Mouse (Mus musculus): ENCODE measurements around the gene Zfp956. TPM values are rescaled to one million over a fixed set of nuclear protein-coding genes. Genes with fewer than 3 reads are reported as not detected.
"Not testable (repeated sequence)": the region's sequence is repeated elsewhere in the genome, so short reads cannot be mapped to it uniquely, and the experiment has no call there.

Zfp956 gene
- polyA plus RNA-seq, 1 experiment from 2014 or later = 9.0 TPM

DNA sequence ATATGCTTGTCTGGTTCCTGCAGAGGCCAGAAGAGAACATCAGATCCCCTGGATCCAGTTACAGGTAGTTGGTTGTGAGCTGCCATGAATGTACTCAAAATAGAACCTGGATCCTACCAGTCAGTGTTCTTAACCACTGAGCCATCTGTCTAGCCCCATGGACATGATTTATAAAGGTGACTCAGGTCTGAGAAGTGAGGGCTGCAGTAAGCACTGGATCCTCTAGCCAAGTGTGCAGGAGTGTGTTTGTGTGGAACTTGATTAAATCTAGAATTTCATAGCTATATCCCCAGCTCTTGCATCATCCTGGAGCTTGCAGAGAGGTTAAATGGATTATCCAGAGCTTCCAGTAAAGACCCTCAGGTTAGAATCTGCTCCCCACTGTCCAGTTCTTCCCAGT, 4.6 kb downstream of the Zfp956 start:
- Histone ChIP-seq H3K9ac (ENCODE audit: low read length) (no peak overlapping the region), H3K4me1 (ENCODE audit: control insufficient read depth, insufficient read depth, low read length) (peaks cover 7% of the 10 kb centered on the region; the same call in 1 of the 2 replicates), H3K27ac (ENCODE audit: low read length) (no peak overlapping the region), H3K9me3 (replicated peaks; ENCODE audit: control insufficient read depth, low read length) (no peaks in the 10 kb centered on the region), H3K4me3 (replicated peaks; ENCODE audit: low read length) (no peak overlapping the region), H3K4me2 (ENCODE audit: low read depth, low read length) (no peak overlapping the region), H3K36me3 (ENCODE audit: control insufficient read depth, insufficient read depth, low read length) (no peaks in the 10 kb centered on the region), H3K27me3 (ENCODE audit: control insufficient read depth, insufficient read depth, low read length) (no peaks in the 10 kb centered on the region)
- ATAC-seq (ENCODE audit: insufficient read depth, low FRiP score) = no peak

- H3K9me3 ChIP-seq (replicated peaks; ENCODE audit: control insufficient read depth, low read length) = no peaks in the 10 kb centered on the region
- H3K27me3 ChIP-seq (ENCODE audit: control insufficient read depth, insufficient read depth, low read length) = no peaks in the 10 kb centered on the region
- H3K9ac ChIP-seq (ENCODE audit: low read length) = no peak overlapping the region
- H3K4me2 ChIP-seq (ENCODE audit: low read depth, low read length) = no peak overlapping the region
- no peak for ATAC-seq (ENCODE audit: insufficient read depth, low FRiP score)
- no peak overlapping the region for H3K4me3 ChIP-seq (replicated peaks; ENCODE audit: low read length)
- H3K36me3 ChIP-seq (ENCODE audit: control insufficient read depth, insufficient read depth, low read length) = peaks cover 8% of the 10 kb centered on the region; the same call in 1 of the 2 replicates
- WGBS = 92% methylated on average over 6 of the region's 6 CpGs
- H3K4me1 ChIP-seq (ENCODE audit: control insufficient read depth, insufficient read depth, low read length) = no peaks in the 10 kb centered on the region
- H3K27ac ChIP-seq (ENCODE audit: low read length) = no peak overlapping the region
These were observed 7.7 kb downstream of the Zfp956 start for GRCm38 (mm10) chr6:47960685-47961421.

GRCm38 (mm10) chr6:47963051-47963450, 9.9 kb downstream of the Zfp956 start:
- Histone ChIP-seq H3K27ac (ENCODE audit: low read length) (no peak overlapping the region), H3K9me3 (replicated peaks; ENCODE audit: control insufficient read depth, low read length) (no peaks in the 10 kb centered on the region), H3K9ac (ENCODE audit: low read length) (no peak overlapping the region), H3K4me3 (replicated peaks; ENCODE audit: low read length) (no peak overlapping the region), H3K4me1 (ENCODE audit: control insufficient read depth, insufficient read depth, low read length) (no peaks in the 10 kb centered on the region), H3K4me2 (ENCODE audit: low read depth, low read length) (no peak overlapping the region), H3K27me3 (ENCODE audit: control insufficient read depth, insufficient read depth, low read length) (no peaks in the 10 kb centered on the region), H3K36me3 (ENCODE audit: control insufficient read depth, insufficient read depth, low read length) (peaks cover 8% of the 10 kb centered on the region; the same call in 1 of the 2 replicates)
- WGBS = 74% methylated on average over 7 of the region's 7 CpGs
- ATAC-seq (ENCODE audit: insufficient read depth, low FRiP score) = no peak

DNA sequence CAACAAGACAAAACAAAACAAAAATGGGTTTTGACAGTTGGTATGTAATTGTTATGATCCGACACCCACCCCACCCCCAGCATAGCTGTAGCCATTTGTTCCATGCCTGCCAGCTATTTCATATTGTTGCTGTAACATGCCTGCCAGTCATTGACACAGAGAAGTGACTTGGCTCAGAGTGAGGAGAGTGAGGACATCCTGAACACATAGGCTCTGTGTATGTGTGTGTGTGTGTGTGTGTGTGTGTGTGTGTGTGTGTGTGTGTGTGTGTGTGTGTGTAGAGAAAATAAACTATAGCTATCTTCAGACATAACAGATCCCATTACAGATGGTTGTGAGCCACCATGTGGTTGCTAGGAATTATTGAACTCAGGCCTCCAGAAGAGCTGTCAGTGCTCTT, 15.0 kb downstream of the Zfp956 start:
- not testable (repeated sequence) for H3K4me3 ChIP-seq (replicated peaks; ENCODE audit: low read length); H3K9me3 ChIP-seq (replicated peaks; ENCODE audit: control insufficient read depth, low read length); H3K4me2 ChIP-seq (ENCODE audit: low read depth, low read length); H3K36me3 ChIP-seq (ENCODE audit: control insufficient read depth, insufficient read depth, low read length); H3K9ac ChIP-seq (ENCODE audit: low read length); H3K27ac ChIP-seq (ENCODE audit: low read length); H3K4me1 ChIP-seq (ENCODE audit: control insufficient read depth, insufficient read depth, low read length); H3K27me3 ChIP-seq (ENCODE audit: control insufficient read depth, insufficient read depth, low read length); ATAC-seq (ENCODE audit: insufficient read depth, low FRiP score)
- 67% methylated on average over 1 of the region's 1 CpGs for WGBS

DNA sequence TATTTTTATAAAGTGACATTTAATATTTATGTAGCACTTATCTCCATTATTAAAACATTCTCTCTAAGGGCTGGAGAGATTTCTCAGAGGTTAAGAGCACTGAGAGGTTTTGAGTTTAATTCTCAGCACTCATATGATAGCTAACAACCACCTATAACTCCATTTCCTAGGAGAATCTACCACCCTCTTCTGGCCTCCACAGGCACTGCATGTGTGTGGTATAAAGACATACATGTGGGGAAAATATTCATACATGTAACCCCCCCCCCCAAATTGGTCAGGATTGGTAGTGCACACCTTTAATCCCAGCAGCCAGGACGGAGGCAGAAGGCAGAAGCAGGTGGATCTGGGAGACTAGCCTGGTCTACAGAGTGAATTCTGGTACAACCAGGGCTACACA, 21.4 kb downstream of the Zfp956 start:
- Histone ChIP-seq H3K9me3 (replicated peaks; ENCODE audit: control insufficient read depth, low read length) (no peaks in the 10 kb centered on the region), H3K9ac (ENCODE audit: low read length) (no peak overlapping the region), H3K27me3 (ENCODE audit: control insufficient read depth, insufficient read depth, low read length) (no peaks in the 10 kb centered on the region), H3K27ac (ENCODE audit: low read length) (no peak overlapping the region), H3K4me2 (ENCODE audit: low read depth, low read length) (no peak overlapping the region), H3K4me1 (ENCODE audit: control insufficient read depth, insufficient read depth, low read length) (no peaks in the 10 kb centered on the region), H3K4me3 (replicated peaks; ENCODE audit: low read length) (no peak overlapping the region), H3K36me3 (ENCODE audit: control insufficient read depth, insufficient read depth, low read length) (no peaks in the 10 kb centered on the region)
- ATAC-seq (ENCODE audit: insufficient read depth, low FRiP score) = no peak
- 85% methylated on average over 1 of the region's 1 CpGs for WGBS

DNA sequence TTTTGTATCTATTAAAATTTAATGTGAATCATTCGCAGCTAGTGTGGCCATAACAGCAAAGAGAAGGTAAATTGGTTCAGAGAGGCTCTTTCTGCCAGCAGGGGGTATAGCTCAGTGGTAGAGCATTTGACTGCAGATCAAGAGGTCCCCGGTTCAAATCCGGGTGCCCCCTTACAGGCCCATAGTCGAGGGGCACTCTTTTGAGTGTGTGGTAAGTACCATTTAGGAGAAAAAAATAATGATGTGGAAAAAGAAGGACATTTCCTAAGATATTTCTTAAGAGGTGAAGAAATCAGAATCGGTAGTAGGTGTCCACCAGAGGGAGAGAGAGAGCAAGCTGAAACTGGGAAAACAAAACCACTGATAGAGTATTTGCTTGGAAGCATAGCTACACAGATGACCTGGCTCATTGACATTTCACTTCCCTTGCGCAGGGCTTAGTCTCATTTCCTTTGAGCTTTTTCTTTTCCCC, 25.7 kb downstream of the Zfp956 start:
- Histone ChIP-seq H3K9me3 (replicated peaks; ENCODE audit: control insufficient read depth, low read length) (no peaks in the 10 kb centered on the region), H3K4me3 (replicated peaks; ENCODE audit: low read length) (no peak overlapping the region), H3K36me3 (ENCODE audit: control insufficient read depth, insufficient read depth, low read length) (no peaks in the 10 kb centered on the region), H3K9ac (ENCODE audit: low read length) (no peak overlapping the region), H3K27ac (ENCODE audit: low read length) (peak overlapping the region; percentile 16; the same call in 1 of the 2 replicates), H3K4me1 (ENCODE audit: control insufficient read depth, insufficient read depth, low read length) (no peaks in the 10 kb centered on the region), H3K27me3 (ENCODE audit: control insufficient read depth, insufficient read depth, low read length) (no peaks in the 10 kb centered on the region), H3K4me2 (ENCODE audit: low read depth, low read length) (no peak overlapping the region)
- 16% methylated on average over 6 of the region's 6 CpGs for WGBS
- ATAC-seq (ENCODE audit: insufficient read depth, low FRiP score) = peak; percentile 87; the same call in 1 of the 2 replicates

GRCm38 (mm10) chr6:47983936-47984335, 30.7 kb downstream of the Zfp956 start:
- WGBS = 23% methylated on average over 2 of the region's 2 CpGs
- no peaks in the 10 kb centered on the region for H3K9me3 ChIP-seq (replicated peaks; ENCODE audit: control insufficient read depth, low read length)

GRCm38 (mm10) chr6:47995661-47996060, 42.5 kb downstream of the Zfp956 start:
- Histone ChIP-seq H3K4me3 (replicated peaks; ENCODE audit: low read length) (no peak overlapping the region), H3K36me3 (ENCODE audit: control insufficient read depth, insufficient read depth, low read length) (no peaks in the 10 kb centered on the region), H3K9ac (ENCODE audit: low read length) (no peak overlapping the region), H3K9me3 (replicated peaks; ENCODE audit: control insufficient read depth, low read length) (no peaks in the 10 kb centered on the region), H3K4me2 (ENCODE audit: low read depth, low read length) (no peak overlapping the region), H3K27me3 (ENCODE audit: control insufficient read depth, insufficient read depth, low read length) (no peaks in the 10 kb centered on the region), H3K4me1 (ENCODE audit: control insufficient read depth, insufficient read depth, low read length) (no peaks in the 10 kb centered on the region), H3K27ac (ENCODE audit: low read length) (no peak overlapping the region)
- no peak for ATAC-seq (ENCODE audit: insufficient read depth, low FRiP score)
- 84% methylated on average over 9 of the region's 9 CpGs for WGBS

More at GRCm38 (mm10) chr6:47983936-47984335, 30.7 kb downstream of the Zfp956 start:
- ATAC-seq (ENCODE audit: insufficient read depth, low FRiP score) = peak; percentile 37; the same call in 1 of the 2 replicates
- Histone ChIP-seq H3K4me1 (ENCODE audit: control insufficient read depth, insufficient read depth, low read length) (no peaks in the 10 kb centered on the region), H3K27me3 (ENCODE audit: control insufficient read depth, insufficient read depth, low read length) (no peaks in the 10 kb centered on the region), H3K9ac (ENCODE audit: low read length) (no peak overlapping the region), H3K4me3 (replicated peaks; ENCODE audit: low read length) (no peak overlapping the region), H3K4me2 (ENCODE audit: low read depth, low read length) (no peak overlapping the region), H3K36me3 (ENCODE audit: control insufficient read depth, insufficient read depth, low read length) (no peaks in the 10 kb centered on the region), H3K27ac (ENCODE audit: low read length) (no peak overlapping the region; the same call in 1 of the 2 replicates)

GRCm38 (mm10) chr6:48010727-48011126, 57.5 kb downstream of the Zfp956 start:
- Histone ChIP-seq H3K36me3 (ENCODE audit: control insufficient read depth, insufficient read depth, low read length) (no peaks in the 10 kb centered on the region), H3K27ac (ENCODE audit: low read length) (no peak overlapping the region), H3K4me1 (ENCODE audit: control insufficient read depth, insufficient read depth, low read length) (no peaks in the 10 kb centered on the region), H3K9me3 (replicated peaks; ENCODE audit: control insufficient read depth, low read length) (0 out of 2 replicates have a peak, but pooled peaks cover 3% of the 10 kb centered on the region), H3K4me2 (ENCODE audit: low read depth, low read length) (no peak overlapping the region), H3K4me3 (replicated peaks; ENCODE audit: low read length) (no peak overlapping the region), H3K9ac (ENCODE audit: low read length) (no peak overlapping the region), H3K27me3 (ENCODE audit: control insufficient read depth, insufficient read depth, low read length) (no peaks in the 10 kb centered on the region)
- ATAC-seq (ENCODE audit: insufficient read depth, low FRiP score) = no peak
- WGBS = 50% methylated on average over 8 of the region's 8 CpGs
